Mouse (Mus musculus) liver, embryonic 15.5 days (tissue): ENCODE measurements around the gene Zbtb21. TPM values are rescaled to one million over a fixed set of nuclear protein-coding genes. Genes with fewer than 3 reads are reported as not detected.

Experiments
- polyA plus RNA-seq: library from polyadenylated mRNA; unstranded; fragments of >200 nt; fragmentation: Nextera tagmentation; extraction: Ambion mirVana; gene quantifications from 2 replicates; pipeline ENCODE4 v1.2.1, GENCODE M21; 2015

The Zbtb21 gene
- polyA plus RNA-seq, 1 experiment from 2014 or later = 3.3 TPM

Other genes with a start within 250 kb of the Zbtb21 start
- 3.2 and 3.4 TPM in 2 replicates for gene Ripk4, start 198.8 kb downstream of the Zbtb21 start, polyA plus RNA-seq
- 2.7 TPM in 2 replicates for gene Prdm15, start 110.8 kb downstream of the Zbtb21 start, polyA plus RNA-seq
- gene C2cd2, start within 50 bp of the Zbtb21 start, polyA plus RNA-seq = 5.5 and 6.0 TPM in 2 replicates
- 9.8 and 11.0 TPM in 2 replicates for gene B230307C23Rik, start 34.7 kb upstream of the Zbtb21 start, polyA plus RNA-seq
- gene A630089N07Rik, start 119.8 kb upstream of the Zbtb21 start, polyA plus RNA-seq = 7.3 and 7.9 TPM in 2 replicates